Mouse (Mus musculus): ENCODE data around the gene Lrfn2. TPM values are rescaled to one million over a fixed set of nuclear protein-coding genes. Genes with fewer than 3 reads are reported as not detected.

The Lrfn2 gene
- polyA plus RNA-seq, 1 experiment from 2014 or later, result 13.1 TPM

DNA sequence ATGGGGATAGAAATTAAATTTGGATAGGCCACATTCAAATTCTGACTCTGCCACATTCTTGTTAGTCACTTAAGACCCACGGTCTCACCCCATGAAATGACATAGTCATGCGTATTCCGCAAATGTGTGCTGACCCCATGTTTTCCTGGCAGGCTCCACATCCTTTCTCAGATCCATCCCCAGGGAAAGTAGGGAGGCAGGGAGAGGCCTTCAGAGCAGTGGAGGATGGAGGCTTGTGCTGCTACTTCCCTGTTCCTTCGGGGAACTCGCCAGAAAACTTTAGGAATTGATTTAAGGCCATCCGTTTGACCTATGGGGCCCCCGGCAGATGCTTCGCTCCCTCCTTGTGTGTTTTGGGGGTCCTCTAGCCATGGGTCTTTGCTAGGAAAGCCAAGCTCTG is 3.0 kb downstream of the Lrfn2 start:
- peak overlapping the region; percentile 77 for H3K4me2 ChIP-seq
- H3K4me3 ChIP-seq, result peak overlapping the region; percentile 67
- peaks cover 37% of the 10 kb centered on the region for H3K4me1 ChIP-seq (replicated peaks)
- no peak overlapping the region for H3K9ac ChIP-seq
- no peak for ATAC-seq (ENCODE audit: low FRiP score, low read depth)
- H3K27me3 ChIP-seq, result 0 out of 2 replicates have a peak, but pooled peaks cover 3% of the 10 kb centered on the region
- no peaks in the 10 kb centered on the region for H3K36me3 ChIP-seq
- no peaks in the 10 kb centered on the region for H3K9me3 ChIP-seq
- 83% methylated on average over 8 of the region's 8 CpGs for WGBS
- H3K27ac ChIP-seq (replicated peaks), result no peak overlapping the region

DNA sequence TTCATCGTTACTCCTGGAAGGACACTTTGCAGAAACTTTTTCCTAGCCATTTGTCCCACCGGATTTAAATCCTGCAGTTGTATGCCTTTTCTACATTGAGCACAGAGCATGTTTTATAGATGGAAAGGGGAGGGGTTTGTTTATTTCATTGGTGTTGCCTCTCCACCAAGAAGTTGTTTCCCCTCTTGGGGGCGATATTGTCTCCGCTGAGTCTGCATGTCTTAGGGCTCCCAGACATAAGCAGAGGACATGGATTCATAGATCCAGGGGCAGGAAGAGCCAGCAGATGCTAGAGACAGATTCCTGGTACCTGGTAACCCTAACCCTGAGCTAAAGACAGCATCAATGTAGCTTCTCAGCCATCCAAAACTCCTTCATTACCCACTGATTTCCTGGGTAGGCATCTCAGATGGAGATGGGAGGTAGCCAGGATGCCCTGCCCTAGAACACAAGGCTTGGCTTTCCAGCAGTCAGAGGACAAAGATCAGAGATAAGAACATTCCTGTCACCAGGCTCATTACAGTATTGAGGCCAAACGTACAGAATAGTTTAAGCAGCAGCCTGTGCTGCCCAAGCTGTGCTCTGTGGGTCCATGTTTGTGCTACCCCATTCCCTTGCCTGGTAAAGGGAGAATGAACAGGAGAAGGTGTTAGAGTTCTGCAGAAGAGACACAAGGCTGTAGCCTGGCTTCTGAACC is 4.4 kb downstream of the Lrfn2 start:
- no peak for ATAC-seq (ENCODE audit: low FRiP score, low read depth)

DNA sequence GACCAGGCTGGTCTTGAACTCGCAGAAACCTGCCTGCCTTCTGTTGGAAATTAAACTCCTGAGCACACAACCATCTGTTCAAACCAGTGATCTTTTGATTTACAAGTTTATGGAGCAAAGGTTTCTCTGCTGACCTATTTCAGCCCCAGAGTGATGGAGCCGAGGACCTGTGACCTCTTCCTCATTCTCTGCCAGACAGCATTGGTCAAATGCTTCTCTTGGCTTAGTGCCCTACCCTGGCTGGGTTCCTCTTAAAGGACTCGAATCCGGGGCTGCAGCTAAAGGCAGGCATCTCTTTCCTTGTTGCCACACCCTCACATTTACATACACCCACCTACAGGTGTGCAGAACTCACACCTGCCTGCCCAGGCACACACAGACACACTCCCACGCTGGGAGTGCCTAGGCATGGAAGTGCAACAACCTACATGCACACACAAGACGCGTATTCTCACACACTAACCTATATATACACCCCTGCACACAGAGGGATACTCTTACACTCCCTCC is 6.6 kb downstream of the Lrfn2 start:
- no peaks in the 10 kb centered on the region for H3K36me3 ChIP-seq
- peaks cover 25% of the 10 kb centered on the region for H3K4me1 ChIP-seq (replicated peaks)
- H3K9ac ChIP-seq, result no peak overlapping the region
- ATAC-seq (ENCODE audit: low FRiP score, low read depth), result no peak
- no peak overlapping the region for H3K4me3 ChIP-seq
- no peaks in the 10 kb centered on the region for H3K9me3 ChIP-seq
- 83% methylated on average over 7 of the region's 7 CpGs for WGBS
- no peaks in the 10 kb centered on the region for H3K27me3 ChIP-seq
- no peak overlapping the region for H3K27ac ChIP-seq (replicated peaks)
- H3K4me2 ChIP-seq, result no peak overlapping the region

More for the DNA sequence above, 4.4 kb downstream of the Lrfn2 start:
- Histone ChIP-seq H3K4me3 (no peak overlapping the region), H3K36me3 (no peaks in the 10 kb centered on the region), H3K9ac (no peak overlapping the region), H3K27ac (replicated peaks) (no peak overlapping the region), H3K9me3 (no peaks in the 10 kb centered on the region), H3K4me2 (no peak overlapping the region), H3K27me3 (no peaks in the 10 kb centered on the region), H3K4me1 (replicated peaks) (peaks cover 29% of the 10 kb centered on the region)
- 57% methylated on average over 5 of the region's 5 CpGs for whole genome bisulfite sequencing

DNA sequence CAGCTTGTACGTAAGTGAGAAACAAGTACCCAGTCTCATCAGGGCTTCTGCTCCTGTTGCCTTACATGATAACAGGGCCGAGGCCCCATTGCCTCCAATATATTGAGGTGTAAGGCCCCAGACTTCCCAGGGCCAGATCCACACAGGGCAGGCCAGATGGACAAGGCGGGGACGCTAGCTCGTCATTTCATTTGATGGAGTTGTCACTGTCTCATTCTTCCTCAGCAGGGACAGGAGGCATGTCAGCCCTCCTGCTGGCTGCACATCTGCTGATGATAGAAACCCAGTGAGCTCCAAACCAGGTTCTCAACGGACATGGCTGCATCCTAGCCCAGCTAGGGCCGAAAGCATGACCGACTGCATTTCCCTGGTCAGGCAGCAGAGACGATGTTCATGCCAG is 14.1 kb downstream of the Lrfn2 start:
- no peak overlapping the region for H3K4me2 ChIP-seq
- H3K4me1 ChIP-seq (replicated peaks), result peaks cover 7% of the 10 kb centered on the region
- no peak overlapping the region for H3K27ac ChIP-seq (replicated peaks)
- no peak overlapping the region for H3K9ac ChIP-seq
- H3K27me3 ChIP-seq, result no peaks in the 10 kb centered on the region
- no peaks in the 10 kb centered on the region for H3K9me3 ChIP-seq
- H3K36me3 ChIP-seq, result no peaks in the 10 kb centered on the region
- WGBS, result 55% methylated on average over 9 of the region's 9 CpGs
- no peak for ATAC-seq (ENCODE audit: low FRiP score, low read depth)
- H3K4me3 ChIP-seq, result no peak overlapping the region

DNA sequence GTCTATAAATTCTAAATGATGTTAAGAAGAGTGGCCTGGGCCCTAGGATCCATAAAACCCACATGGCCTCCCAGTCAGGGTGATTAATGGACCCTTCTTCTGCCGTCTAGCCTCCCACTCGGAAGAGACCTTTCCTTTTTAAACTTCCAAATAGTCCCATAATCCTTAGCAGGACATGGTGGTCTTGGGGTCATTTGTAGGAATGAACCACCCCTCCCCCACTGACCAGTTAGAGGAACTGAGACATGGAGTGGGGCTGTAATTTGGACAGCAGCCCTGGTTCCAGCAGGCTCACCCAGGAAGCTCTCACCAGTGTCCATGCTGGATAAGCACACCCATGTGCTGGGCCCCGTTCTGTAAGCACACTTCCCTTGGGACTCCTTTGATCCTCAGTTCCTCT is 14.6 kb downstream of the Lrfn2 start:
- no peak overlapping the region for H3K9ac ChIP-seq
- no peaks in the 10 kb centered on the region for H3K36me3 ChIP-seq
- H3K4me3 ChIP-seq, result no peak overlapping the region
- ATAC-seq (ENCODE audit: low FRiP score, low read depth), result no peak
- H3K27me3 ChIP-seq, result no peaks in the 10 kb centered on the region
- no peak overlapping the region for H3K4me2 ChIP-seq
- 52% methylated on average over 3 of the region's 3 CpGs for WGBS
- H3K9me3 ChIP-seq, result no peaks in the 10 kb centered on the region
- H3K4me1 ChIP-seq (replicated peaks), result peaks cover 7% of the 10 kb centered on the region
- H3K27ac ChIP-seq (replicated peaks), result no peak overlapping the region

DNA sequence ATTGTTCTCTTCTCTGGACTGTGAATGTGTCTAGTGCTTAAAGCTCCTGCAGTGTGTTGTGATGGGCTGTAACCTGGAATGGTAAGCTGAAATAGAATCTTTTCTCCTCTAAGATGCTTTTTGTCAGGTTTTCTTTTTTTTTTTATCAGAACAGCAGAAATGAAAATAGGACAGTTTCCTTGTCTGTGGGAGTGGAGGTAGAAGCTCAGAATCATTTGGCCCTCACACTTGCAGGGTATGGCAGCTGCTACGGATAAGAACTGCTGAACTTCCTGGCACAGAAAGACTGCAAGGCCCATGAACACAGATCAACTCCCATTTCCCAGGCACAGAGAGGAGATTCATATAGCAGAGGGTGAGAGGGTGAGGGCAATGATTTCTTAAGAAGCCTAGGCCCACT is 19.1 kb downstream of the Lrfn2 start:
- Histone ChIP-seq H3K9ac (no peak overlapping the region), H3K27ac (replicated peaks) (no peak overlapping the region), H3K9me3 (no peaks in the 10 kb centered on the region), H3K36me3 (no peaks in the 10 kb centered on the region), H3K4me1 (replicated peaks) (peaks cover 6% of the 10 kb centered on the region), H3K4me2 (no peak overlapping the region), H3K4me3 (no peak overlapping the region), H3K27me3 (no peaks in the 10 kb centered on the region)
- WGBS, result 90% methylated on average over 1 of the region's 1 CpGs
- ATAC-seq (ENCODE audit: low FRiP score, low read depth), result no peak

DNA sequence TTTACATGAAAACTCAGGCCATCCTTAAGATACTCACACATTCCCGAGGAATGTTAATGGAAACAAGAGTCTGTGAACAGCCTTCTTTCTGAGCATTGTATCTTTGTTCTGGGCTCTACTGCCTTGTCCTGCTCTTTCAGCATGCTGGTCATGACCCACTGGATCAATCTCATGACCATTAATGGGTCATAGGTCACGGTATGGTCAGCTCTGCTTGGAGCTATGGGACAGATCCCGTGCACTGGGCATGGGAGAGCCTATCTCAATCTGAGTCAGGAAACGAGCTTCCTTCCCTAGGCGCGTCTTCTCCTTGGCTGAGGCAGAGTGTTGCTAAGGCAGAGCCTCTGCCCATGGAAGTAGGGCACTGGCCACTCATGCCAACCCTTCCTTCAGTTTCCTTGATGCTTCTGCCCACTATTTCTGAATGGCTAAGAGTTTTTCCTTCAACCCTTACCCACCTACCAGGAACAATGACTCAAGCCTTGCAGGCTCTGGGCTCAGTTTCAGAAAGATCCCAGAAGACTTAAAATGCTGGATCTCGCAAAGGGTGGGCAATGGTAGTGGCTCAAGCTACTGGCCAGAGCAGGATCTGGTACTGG is 24.0 kb downstream of the Lrfn2 start:
- Histone ChIP-seq H3K36me3 (no peaks in the 10 kb centered on the region), H3K4me1 (replicated peaks) (peaks cover 9% of the 10 kb centered on the region), H3K4me2 (no peak overlapping the region), H3K27me3 (no peaks in the 10 kb centered on the region), H3K9me3 (no peaks in the 10 kb centered on the region), H3K4me3 (no peak overlapping the region), H3K27ac (replicated peaks) (no peak overlapping the region), H3K9ac (no peak overlapping the region)
- ATAC-seq (ENCODE audit: low FRiP score, low read depth), result no peak
- 84% methylated on average over 7 of the region's 7 CpGs for WGBS

DNA sequence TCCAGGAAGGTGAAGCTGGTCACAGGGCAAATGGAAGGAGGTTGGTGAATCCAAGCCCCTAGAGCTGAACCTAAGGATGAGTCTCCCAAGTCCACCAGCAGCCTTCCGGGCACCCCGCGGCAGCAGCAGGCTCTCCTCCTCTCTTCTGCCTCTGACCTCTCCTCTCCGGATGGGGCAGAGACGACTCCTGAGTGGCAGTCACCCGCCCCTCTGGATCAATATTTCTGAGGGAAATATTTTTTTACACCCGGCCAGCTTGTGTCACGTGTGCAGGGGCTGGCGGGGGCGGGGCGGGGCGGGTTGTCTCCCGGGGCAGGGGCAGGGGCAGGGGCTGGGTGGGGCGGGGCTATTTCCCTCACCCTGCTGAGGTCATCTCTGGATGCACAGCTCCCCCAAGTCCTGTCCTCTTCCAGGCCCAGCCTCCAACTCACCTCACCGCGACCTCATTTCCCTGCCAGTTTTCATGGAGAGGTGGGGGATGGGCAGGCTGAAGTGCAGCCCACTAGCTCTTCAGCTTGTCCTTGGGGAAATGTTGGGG is 28.1 kb downstream of the Lrfn2 start:
- 0 out of 2 replicates have a peak overlapping the region, but pooled peaks have one; percentile 6 for H3K4me3 ChIP-seq
- H3K27ac ChIP-seq (replicated peaks), result no peak overlapping the region
- no peaks in the 10 kb centered on the region for H3K27me3 ChIP-seq
- no peaks in the 10 kb centered on the region for H3K9me3 ChIP-seq
- peaks cover 9% of the 10 kb centered on the region for H3K4me1 ChIP-seq (replicated peaks)
- H3K4me2 ChIP-seq, result peak overlapping the region; percentile 48
- ATAC-seq (ENCODE audit: low FRiP score, low read depth), result peak; percentile 69
- H3K9ac ChIP-seq, result no peak overlapping the region
- H3K36me3 ChIP-seq, result no peaks in the 10 kb centered on the region
- 3% methylated on average over 16 of the region's 16 CpGs for WGBS

DNA sequence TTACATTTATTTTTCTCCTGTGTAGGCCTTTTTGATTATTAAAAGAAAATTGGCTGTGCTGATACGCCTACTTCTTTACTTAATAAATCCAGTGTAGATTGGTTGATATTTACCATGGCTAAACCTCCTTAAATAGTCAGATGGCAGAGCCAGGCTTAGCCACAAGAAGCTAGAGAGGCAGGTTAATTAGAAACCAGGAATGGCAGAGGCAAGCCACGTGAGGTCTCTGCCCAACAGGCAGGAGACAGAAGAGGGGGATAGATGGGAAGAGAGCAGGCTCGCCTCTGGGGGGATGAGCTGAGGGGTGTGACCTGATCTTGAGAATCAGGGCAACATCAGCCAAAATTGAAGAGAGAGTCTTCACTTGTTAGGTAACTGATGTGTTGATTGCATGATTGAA is 30.5 kb downstream of the Lrfn2 start:
- Histone ChIP-seq H3K4me3 (no peak overlapping the region), H3K27me3 (no peaks in the 10 kb centered on the region), H3K36me3 (no peaks in the 10 kb centered on the region), H3K9me3 (no peaks in the 10 kb centered on the region), H3K4me2 (no peak overlapping the region), H3K9ac (no peak overlapping the region), H3K27ac (replicated peaks) (no peak overlapping the region), H3K4me1 (replicated peaks) (peaks cover 9% of the 10 kb centered on the region)
- no peak for ATAC-seq (ENCODE audit: low FRiP score, low read depth)
- WGBS, result 57% methylated on average over 3 of the region's 3 CpGs

DNA sequence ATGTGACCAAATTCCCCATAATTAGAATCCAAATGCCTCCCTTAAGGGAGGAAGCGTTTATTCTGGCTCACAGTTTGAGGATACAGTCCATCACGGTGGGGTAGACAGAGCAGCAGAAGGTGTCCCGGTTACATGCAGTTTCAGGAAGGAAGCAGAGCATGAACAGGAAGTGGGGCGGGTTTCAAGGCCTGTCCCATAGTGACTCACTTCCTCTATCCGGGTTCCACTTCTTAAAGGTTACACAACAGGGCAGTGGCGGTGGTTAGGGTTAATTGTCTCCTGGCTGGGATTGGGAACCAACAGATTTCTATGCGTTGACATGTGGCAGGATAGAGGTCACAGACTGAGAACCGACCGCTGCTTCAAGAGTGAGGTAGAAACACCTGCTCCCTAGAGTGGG is 31.6 kb downstream of the Lrfn2 start:
- H3K27ac ChIP-seq (replicated peaks), result no peak overlapping the region
- peaks cover 9% of the 10 kb centered on the region for H3K4me1 ChIP-seq (replicated peaks)
- H3K9ac ChIP-seq, result no peak overlapping the region
- WGBS, result 85% methylated on average over 9 of the region's 9 CpGs
- ATAC-seq (ENCODE audit: low FRiP score, low read depth), result no peak
- H3K27me3 ChIP-seq, result no peaks in the 10 kb centered on the region
- no peaks in the 10 kb centered on the region for H3K36me3 ChIP-seq
- no peaks in the 10 kb centered on the region for H3K9me3 ChIP-seq
- H3K4me2 ChIP-seq, result no peak overlapping the region
- H3K4me3 ChIP-seq, result no peak overlapping the region

DNA sequence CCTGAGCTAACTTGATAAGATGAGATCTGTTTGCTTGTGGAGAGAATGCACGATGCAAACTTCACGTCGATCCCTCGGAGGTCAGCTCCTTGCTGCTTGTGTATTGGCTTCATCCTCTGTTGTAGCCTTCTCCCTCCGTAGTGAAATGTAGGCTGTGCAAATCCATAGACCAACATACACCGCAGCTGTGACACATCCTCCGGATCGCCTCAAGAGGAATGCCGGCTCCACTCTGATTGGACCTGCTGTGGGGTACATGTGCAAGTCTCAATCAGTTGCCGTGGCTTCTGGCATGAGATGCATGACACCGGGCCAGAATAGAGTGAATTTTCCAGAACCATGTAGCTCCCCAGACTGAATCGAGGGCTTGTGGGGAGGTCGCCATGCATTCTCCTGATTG is 36.1 kb downstream of the Lrfn2 start:
- H3K4me3 ChIP-seq, result no peak overlapping the region
- no peaks in the 10 kb centered on the region for H3K27me3 ChIP-seq
- H3K36me3 ChIP-seq, result no peaks in the 10 kb centered on the region
- ATAC-seq (ENCODE audit: low FRiP score, low read depth), result no peak
- H3K27ac ChIP-seq (replicated peaks), result no peak overlapping the region
- no peaks in the 10 kb centered on the region for H3K9me3 ChIP-seq
- no peak overlapping the region for H3K9ac ChIP-seq
- H3K4me1 ChIP-seq (replicated peaks), result 0 out of 2 replicates have a peak, but pooled peaks cover 8% of the 10 kb centered on the region
- WGBS, result 88% methylated on average over 13 of the region's 13 CpGs
- no peak overlapping the region for H3K4me2 ChIP-seq

DNA sequence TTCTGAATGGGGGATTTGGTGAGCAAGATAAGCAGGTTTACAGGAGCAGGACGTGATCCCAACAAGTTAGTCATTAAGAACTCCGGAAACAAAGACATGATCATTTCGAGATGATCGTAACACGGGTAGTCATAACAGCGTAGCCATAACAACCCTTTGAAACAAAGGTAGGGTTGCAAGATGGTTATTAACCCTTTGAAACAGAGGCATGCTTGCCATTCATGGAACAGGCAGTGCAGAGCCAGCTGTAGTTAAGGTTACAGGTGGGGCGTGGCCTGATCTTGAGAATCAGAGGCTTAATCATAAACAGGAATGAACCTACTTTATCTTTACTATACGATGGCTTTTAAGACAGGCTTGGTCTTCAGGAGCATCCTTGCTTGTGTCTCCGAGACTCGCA is 39.1 kb downstream of the Lrfn2 start:
- no peak overlapping the region for H3K27ac ChIP-seq (replicated peaks)

More for the DNA sequence above, 39.1 kb downstream of the Lrfn2 start:
- no peak for ATAC-seq (ENCODE audit: low FRiP score, low read depth)
- WGBS, result 72% methylated on average over 10 of the region's 10 CpGs
- Histone ChIP-seq H3K4me1 (replicated peaks) (peaks cover 28% of the 10 kb centered on the region), H3K36me3 (no peaks in the 10 kb centered on the region), H3K27me3 (no peaks in the 10 kb centered on the region), H3K4me2 (no peak overlapping the region), H3K9me3 (no peaks in the 10 kb centered on the region), H3K4me3 (no peak overlapping the region), H3K9ac (no peak overlapping the region)
